Mouse (Mus musculus): ENCODE measurements around the gene Chst11. TPM values are rescaled to one million over a fixed set of nuclear protein-coding genes. Genes with fewer than 3 reads are reported as not detected.

The Chst11 gene
- polyA plus RNA-seq, 1 experiment from 2014 or later = 2.6 TPM

DNA sequence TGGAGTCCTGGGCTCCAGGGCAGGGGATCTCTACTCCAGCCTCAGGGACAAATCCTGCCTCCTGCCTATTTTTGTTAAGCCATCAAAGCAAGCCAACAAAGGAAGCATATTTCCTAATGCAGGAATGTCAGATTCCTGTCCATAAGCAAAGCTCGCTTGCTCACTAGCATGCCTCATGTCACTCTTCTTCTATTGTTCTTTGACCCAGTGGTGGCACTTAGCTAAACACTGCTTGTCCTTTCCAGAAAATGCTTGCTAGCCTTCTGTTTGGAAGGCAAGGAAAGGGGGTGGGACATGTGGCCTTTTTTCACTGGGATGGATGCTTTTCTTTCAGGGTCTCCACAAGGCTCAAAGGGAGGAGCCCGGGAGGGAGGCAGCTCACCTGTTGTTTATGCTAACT, 103.5 kb downstream of the Chst11 start:
- H3K9me3 ChIP-seq = no peaks in the 10 kb centered on the region
- no peak overlapping the region for H3K4me2 ChIP-seq
- no peak for ATAC-seq (ENCODE audit: low read depth)
- peak overlapping the region; percentile 57; the same call in 1 of the 2 replicates for H3K27ac ChIP-seq (replicated peaks)
- no peak overlapping the region for H3K9ac ChIP-seq
- no peaks in the 10 kb centered on the region for H3K36me3 ChIP-seq
- no peak overlapping the region for H3K4me3 ChIP-seq
- 31% methylated on average over 2 of the region's 2 CpGs for WGBS
- no peaks in the 10 kb centered on the region for H3K27me3 ChIP-seq
- H3K4me1 ChIP-seq (replicated peaks) = peaks cover 56% of the 10 kb centered on the region

DNA sequence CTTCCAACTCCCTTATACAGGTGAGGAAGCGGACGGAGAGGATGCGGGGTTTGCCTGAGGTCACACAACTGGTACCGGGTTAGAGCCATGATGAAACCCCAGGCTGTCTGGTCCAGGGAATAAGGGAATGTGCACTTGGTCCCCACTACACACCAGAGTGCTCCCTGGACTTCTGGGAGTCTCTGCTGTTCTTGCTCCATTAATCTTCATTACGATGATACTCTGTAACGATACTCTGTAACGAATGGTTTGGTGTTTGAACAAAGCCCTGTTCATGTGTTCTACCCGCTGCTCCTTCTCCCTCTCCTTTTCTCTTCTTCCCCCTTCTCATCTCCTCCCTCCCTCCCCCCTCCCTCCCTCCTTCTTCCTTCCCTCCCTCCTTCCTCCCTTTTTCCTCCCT, 104.9 kb downstream of the Chst11 start:
- Histone ChIP-seq H3K36me3 (no peaks in the 10 kb centered on the region), H3K27me3 (no peaks in the 10 kb centered on the region)

DNA sequence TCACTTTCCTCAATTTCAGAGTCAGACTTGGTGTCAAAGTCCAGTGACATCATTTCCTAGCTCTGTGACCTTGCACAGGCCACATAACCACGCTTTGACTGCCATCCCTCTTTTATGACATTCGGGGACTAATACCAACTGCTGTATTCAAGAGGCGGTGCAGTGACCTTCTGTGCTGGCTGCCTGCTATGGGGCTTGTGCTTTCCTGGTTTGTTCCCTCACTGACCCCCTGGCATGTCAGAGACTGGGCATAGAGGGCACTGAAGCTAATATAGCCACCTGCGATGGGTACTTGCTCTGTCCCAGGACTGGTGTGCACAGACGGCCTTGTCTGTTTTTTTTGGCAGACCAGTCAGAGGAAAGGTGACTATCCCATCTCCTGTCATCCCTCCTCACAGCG, 108.4 kb downstream of the Chst11 start:
- no peak for ATAC-seq (ENCODE audit: low read depth)
- Histone ChIP-seq H3K27ac (replicated peaks) (no peak overlapping the region), H3K9me3 (no peaks in the 10 kb centered on the region), H3K36me3 (no peaks in the 10 kb centered on the region), H3K27me3 (no peaks in the 10 kb centered on the region), H3K4me1 (replicated peaks) (peaks cover 57% of the 10 kb centered on the region), H3K4me2 (no peak overlapping the region), H3K4me3 (no peak overlapping the region), H3K9ac (no peak overlapping the region)
- 87% methylated on average over 6 of the region's 6 CpGs for WGBS

More for the DNA sequence above, 104.9 kb downstream of the Chst11 start:
- Histone ChIP-seq H3K9me3 (no peaks in the 10 kb centered on the region), H3K4me2 (no peak overlapping the region), H3K9ac (no peak overlapping the region), H3K4me3 (no peak overlapping the region), H3K27ac (replicated peaks) (0 out of 2 replicates have a peak overlapping the region, but pooled peaks have one; percentile 9), H3K4me1 (replicated peaks) (peaks cover 50% of the 10 kb centered on the region)
- no peak for ATAC-seq (ENCODE audit: low read depth)
- 56% methylated on average over 8 of the region's 8 CpGs for WGBS

DNA sequence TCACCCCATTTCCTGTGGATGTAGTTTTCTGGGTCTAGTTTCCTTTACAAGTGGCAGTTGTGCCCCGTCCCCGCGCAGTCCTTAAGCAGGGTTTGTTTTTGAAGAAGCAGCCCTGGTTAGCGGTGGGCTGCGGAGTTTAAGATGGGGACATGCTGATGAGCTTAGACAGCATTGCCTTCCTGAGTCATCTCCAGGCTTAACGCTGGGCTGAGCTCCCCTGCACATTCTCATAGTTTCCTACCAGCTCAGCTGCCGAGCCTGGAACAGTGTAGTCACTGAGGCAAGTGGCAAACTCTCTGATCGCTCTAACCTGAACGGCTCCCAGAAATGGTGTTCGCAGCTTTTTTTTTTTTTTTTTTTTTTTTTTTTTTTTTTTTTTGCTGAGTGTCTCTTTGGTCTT, 109.0 kb downstream of the Chst11 start:
- no peak overlapping the region for H3K9ac ChIP-seq

DNA sequence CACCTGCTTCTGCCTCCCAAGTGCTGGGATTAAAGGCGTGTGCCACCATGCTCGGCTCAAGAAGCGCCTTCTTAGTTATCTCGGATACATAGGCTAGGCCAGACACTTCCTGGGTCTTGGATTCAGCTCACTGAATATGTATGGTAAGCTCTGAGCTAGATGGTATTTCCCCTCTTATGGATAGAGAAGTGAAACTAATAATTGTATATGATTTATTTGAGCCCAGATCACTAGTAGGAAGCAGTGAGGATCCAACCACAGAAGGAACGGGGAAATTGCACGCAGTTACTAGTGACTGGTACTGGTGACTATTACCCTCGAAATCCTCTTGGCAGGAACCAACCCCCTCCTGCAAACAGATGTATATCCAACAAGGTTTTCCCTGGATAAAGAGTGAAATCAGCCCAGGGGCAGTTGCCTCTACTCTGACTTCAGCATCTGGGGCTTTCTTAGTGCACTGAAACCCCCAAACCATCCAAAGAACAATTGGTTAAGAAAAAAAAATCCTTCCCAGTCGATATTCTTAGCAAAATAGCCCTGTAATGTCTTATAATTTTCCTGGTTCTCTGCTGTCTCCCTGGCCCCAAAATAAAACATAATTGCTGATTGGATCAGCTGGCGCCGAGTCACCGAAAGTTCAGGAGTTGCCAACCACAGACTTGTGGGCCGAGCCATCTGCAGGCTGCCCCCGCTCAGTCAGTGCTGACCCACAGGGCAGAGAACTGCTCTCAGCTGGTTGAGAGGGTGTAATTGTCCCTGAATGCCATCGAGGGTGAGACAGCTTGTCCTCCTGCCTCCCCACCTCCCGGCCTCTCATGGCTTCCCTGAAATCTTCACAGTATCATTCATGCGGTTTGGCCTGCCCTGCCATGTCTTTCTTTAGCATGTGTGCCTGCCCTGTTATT, 109.8 kb downstream of the Chst11 start:
- no peak overlapping the region for H3K4me3 ChIP-seq
- no peak overlapping the region for H3K27ac ChIP-seq (replicated peaks)
- ATAC-seq (ENCODE audit: low read depth) = no peak
- peaks cover 52% of the 10 kb centered on the region for H3K4me1 ChIP-seq (replicated peaks)
- H3K9ac ChIP-seq = no peak overlapping the region
- no peaks in the 10 kb centered on the region for H3K9me3 ChIP-seq
- no peaks in the 10 kb centered on the region for H3K36me3 ChIP-seq
- 76% methylated on average over 16 of the region's 16 CpGs for WGBS
- no peak overlapping the region for H3K4me2 ChIP-seq
- no peaks in the 10 kb centered on the region for H3K27me3 ChIP-seq

More for the DNA sequence above, 109.0 kb downstream of the Chst11 start:
- Histone ChIP-seq H3K27ac (replicated peaks) (no peak overlapping the region), H3K4me1 (replicated peaks) (peaks cover 58% of the 10 kb centered on the region), H3K36me3 (no peaks in the 10 kb centered on the region), H3K4me3 (no peak overlapping the region), H3K4me2 (no peak overlapping the region), H3K27me3 (no peaks in the 10 kb centered on the region), H3K9me3 (no peaks in the 10 kb centered on the region)
- WGBS = 90% methylated on average over 10 of the region's 10 CpGs
- ATAC-seq (ENCODE audit: low read depth) = no peak

DNA sequence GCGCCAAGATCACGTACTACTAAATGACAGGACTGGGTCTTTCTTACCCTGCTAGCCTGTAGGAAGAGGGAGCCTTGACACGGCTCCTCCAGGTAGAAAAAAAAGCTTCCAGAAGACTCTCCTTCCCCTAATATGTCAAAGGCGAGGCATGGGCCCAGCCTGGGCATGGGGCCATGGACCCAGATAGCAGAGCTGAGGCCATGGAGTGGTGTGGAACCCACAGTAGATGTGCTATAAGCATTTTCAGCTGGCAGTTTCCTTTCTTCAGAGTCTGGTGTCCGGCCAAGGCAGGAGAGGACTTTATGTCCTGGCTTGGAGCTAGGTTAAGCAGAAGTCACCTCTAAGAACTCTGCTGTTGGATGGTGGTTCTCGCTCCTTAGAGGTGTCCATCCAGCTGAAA, 111.0 kb downstream of the Chst11 start:
- no peak overlapping the region for H3K27ac ChIP-seq (replicated peaks)
- H3K9me3 ChIP-seq = no peaks in the 10 kb centered on the region
- ATAC-seq (ENCODE audit: low read depth) = no peak
- WGBS = 96% methylated on average over 6 of the region's 6 CpGs
- no peaks in the 10 kb centered on the region for H3K36me3 ChIP-seq
- no peak overlapping the region for H3K4me2 ChIP-seq
- no peaks in the 10 kb centered on the region for H3K27me3 ChIP-seq
- H3K9ac ChIP-seq = no peak overlapping the region
- no peak overlapping the region for H3K4me3 ChIP-seq
- H3K4me1 ChIP-seq (replicated peaks) = peaks cover 48% of the 10 kb centered on the region

DNA sequence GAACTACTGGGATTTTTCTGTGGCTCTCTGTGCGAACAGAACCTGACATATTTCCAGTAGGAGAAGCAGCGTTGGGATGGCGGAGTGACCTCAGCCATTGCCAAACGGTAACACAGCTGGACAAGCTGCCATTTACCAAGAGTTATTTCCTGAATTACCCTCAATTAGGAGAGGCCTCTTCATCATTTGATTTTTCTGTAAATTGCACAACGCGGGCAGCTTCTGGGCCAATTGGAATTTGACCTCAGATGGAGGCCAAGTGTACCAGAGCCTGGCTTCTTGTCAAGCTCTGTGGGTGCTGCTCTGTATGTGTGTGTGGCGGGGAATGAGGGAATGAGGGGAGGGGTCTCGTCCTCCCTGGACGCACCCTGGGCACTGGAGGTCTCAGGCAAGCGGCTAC, 113.6 kb downstream of the Chst11 start:
- Histone ChIP-seq H3K4me2 (no peak overlapping the region), H3K36me3 (no peaks in the 10 kb centered on the region), H3K9me3 (no peaks in the 10 kb centered on the region), H3K9ac (no peak overlapping the region), H3K4me3 (no peak overlapping the region), H3K4me1 (replicated peaks) (peaks cover 63% of the 10 kb centered on the region), H3K27me3 (no peaks in the 10 kb centered on the region), H3K27ac (replicated peaks) (0 out of 2 replicates have a peak overlapping the region, but pooled peaks have one; percentile 3)
- ATAC-seq (ENCODE audit: low read depth) = no peak
- WGBS = 61% methylated on average over 10 of the region's 10 CpGs

DNA sequence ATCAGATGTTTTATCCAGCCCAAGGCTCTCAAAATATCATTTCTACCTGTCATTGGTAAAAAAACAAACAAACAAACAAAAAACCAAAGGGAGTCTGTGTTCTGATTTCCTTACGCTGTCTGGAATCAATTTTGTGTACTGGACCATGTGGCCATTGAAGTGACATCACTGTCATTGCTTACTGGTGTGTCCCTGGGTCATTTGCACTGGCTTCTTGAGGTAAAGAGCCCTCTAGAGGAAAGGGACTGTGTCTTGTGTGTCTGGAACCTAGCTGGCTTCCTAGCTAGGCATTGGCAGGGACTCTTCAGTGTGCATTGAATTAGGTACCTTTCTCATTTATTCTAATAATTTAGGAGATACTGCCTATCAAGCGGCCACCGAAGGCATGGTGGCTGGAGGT, 114.4 kb downstream of the Chst11 start:
- H3K27ac ChIP-seq (replicated peaks) = no peak overlapping the region

DNA sequence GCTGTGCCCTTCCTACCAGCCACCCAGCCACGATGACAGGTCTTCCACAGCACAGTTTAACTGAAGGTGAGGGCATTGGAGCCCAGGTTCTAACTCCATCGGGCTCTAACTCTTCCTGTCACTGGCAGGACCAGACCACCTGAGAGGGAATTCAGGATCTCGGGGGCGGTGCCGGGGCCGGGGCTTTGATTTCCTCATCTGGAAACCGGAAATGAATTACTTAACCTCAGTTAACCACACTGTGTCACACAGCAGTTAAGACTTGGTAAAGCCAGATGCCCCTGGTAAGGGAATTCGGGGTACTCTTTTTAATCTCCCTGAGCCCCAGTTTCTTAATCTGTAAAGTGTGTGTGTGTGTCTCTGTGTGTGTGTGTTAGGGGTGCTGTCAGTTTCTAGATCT, 115.6 kb downstream of the Chst11 start:
- no peak overlapping the region for H3K4me2 ChIP-seq
- no peaks in the 10 kb centered on the region for H3K9me3 ChIP-seq
- H3K4me3 ChIP-seq = no peak overlapping the region
- H3K27me3 ChIP-seq = no peaks in the 10 kb centered on the region
- 65% methylated on average over 8 of the region's 8 CpGs for WGBS
- no peak overlapping the region for H3K9ac ChIP-seq
- H3K36me3 ChIP-seq = no peaks in the 10 kb centered on the region
- ATAC-seq (ENCODE audit: low read depth) = no peak
- H3K27ac ChIP-seq (replicated peaks) = 0 out of 2 replicates have a peak overlapping the region, but pooled peaks have one; percentile 28
- peaks cover 78% of the 10 kb centered on the region for H3K4me1 ChIP-seq (replicated peaks)

More for the DNA sequence above, 114.4 kb downstream of the Chst11 start:
- 88% methylated on average over 3 of the region's 3 CpGs for WGBS
- ATAC-seq (ENCODE audit: low read depth) = no peak
- peaks cover 71% of the 10 kb centered on the region for H3K4me1 ChIP-seq (replicated peaks)
- H3K4me2 ChIP-seq = no peak overlapping the region
- no peak overlapping the region for H3K4me3 ChIP-seq
- no peaks in the 10 kb centered on the region for H3K27me3 ChIP-seq
- H3K9ac ChIP-seq = no peak overlapping the region
- no peaks in the 10 kb centered on the region for H3K9me3 ChIP-seq
- H3K36me3 ChIP-seq = no peaks in the 10 kb centered on the region

DNA sequence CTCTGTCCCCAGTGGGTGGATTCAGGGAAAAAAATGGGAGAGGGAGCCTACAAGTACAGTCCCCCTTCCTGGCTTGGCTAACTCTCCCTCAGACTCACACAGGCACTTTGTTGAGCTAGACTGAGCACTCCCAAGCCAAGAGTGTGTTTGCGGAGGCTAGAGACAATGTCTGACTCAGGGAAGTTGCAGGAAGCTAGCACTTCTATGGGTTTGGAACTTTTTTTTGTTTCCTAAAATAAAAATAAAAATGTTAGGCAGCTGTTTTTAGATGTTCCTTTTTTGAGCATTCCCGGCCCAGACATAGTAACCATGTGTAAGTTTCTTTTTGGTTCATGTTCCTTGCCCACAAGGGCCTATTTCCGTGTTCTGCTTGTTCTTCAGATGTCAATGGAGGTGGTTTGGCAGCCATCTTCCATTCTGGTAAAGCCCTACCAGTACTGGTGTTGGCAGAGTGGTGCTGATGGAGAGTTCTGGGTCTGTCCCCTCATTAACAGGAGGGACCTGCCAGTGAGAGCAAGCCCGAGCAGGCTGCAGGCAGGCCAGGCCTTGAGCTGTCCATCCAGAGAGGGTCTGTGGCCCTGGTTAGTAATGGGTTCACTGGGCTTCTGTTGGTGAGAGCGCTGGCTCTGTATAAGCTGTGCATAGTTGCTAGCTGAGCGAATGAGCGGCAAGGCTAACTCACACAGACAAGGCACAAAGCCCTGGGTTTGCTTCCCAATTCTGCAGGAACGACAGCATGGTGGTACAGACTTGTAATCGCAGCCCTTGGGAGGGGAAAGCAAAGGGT, 116.3 kb downstream of the Chst11 start:
- 85% methylated on average over 9 of the region's 9 CpGs for WGBS
- Histone ChIP-seq H3K36me3 (no peaks in the 10 kb centered on the region), H3K4me2 (no peak overlapping the region), H3K9ac (no peak overlapping the region), H3K4me1 (replicated peaks) (peaks cover 83% of the 10 kb centered on the region), H3K27ac (replicated peaks) (0 out of 2 replicates have a peak overlapping the region, but pooled peaks have one; percentile 18), H3K4me3 (no peak overlapping the region), H3K9me3 (no peaks in the 10 kb centered on the region), H3K27me3 (no peaks in the 10 kb centered on the region)
- ATAC-seq (ENCODE audit: low read depth) = no peak

DNA sequence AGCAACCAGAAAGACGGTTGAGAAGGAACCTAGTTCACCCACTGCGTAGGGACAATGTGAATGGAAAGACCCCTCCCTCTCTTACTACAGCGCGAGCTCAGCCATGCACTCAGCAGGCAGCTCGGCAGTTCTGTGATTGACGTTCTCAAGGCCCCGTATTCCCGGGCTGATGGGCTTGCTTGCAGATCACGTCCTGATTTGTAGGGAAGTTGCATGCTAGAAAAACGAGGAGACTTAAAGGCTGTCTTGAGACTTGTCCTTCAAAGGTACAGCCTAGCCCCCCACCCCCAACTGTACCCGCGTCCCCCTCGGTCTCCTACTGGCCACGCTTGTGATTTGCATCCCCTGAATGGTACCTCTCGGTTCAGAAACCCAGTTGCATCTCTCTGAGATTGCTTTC, 117.4 kb downstream of the Chst11 start:
- H3K27ac ChIP-seq (replicated peaks) = peak overlapping the region; percentile 70
- H3K27me3 ChIP-seq = no peaks in the 10 kb centered on the region
- peaks cover 83% of the 10 kb centered on the region for H3K4me1 ChIP-seq (replicated peaks)
- H3K9me3 ChIP-seq = no peaks in the 10 kb centered on the region
- peak overlapping the region; percentile 32 for H3K4me2 ChIP-seq
- peak overlapping the region; percentile 34; the same call in 1 of the 2 replicates for H3K9ac ChIP-seq
- H3K36me3 ChIP-seq = no peaks in the 10 kb centered on the region
- no peak overlapping the region for H3K4me3 ChIP-seq
- 7% methylated on average over 15 of the region's 15 CpGs for WGBS
- ATAC-seq (ENCODE audit: low read depth) = peak; percentile 54; the same call in 1 of the 2 replicates

DNA sequence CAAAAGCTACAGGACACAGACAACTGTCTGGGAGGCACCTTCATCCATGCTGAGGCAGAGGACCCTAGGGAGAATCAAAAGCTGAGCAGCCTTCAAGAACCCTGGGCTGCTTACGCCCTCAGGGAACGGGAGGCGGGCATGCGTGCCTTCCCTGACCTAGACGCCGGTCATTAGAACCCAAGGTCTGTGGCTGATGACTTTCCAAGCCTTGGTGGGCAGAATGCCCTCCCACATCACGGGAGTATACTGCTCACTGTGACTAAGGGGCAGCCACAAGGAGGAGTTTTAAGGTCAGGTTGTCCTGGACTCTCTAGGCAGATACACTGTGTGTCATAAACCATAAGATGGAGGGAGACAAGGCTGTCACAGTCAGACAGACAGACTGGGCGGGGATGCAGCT, 118.9 kb downstream of the Chst11 start:
- Histone ChIP-seq H3K4me3 (no peak overlapping the region), H3K36me3 (no peaks in the 10 kb centered on the region), H3K9me3 (no peaks in the 10 kb centered on the region), H3K4me1 (replicated peaks) (peaks cover 84% of the 10 kb centered on the region), H3K27ac (replicated peaks) (0 out of 2 replicates have a peak overlapping the region, but pooled peaks have one; percentile 18), H3K27me3 (no peaks in the 10 kb centered on the region), H3K9ac (no peak overlapping the region), H3K4me2 (no peak overlapping the region)
- WGBS = 85% methylated on average over 8 of the region's 8 CpGs
- ATAC-seq (ENCODE audit: low read depth) = no peak

Measured in neural tube, embryonic 13.5 days (tissue).